Mouse (Mus musculus) right cerebral cortex, postnatal 25 days (tissue): ENCODE measurements at regions not wholly inside any gene's neighbourhood (a gene's known extent, or its start where the extent isn't known, plus 50 kb on each side); places are given as distances from the start of the nearest gene placed in this dataset.

Source experiments
- DNase-seq: peaks from one replicate; pipeline ENCODE4 v3.0.0; 2022

GRCm38 (mm10) chr16:27878499-27878898 lies 489.8 kb downstream of the Ccdc50 start:
- DNase-seq, result no peak

- no peak for DNase-seq
Observed at GRCm38 (mm10) chr16:27878950-27879349, 490.3 kb downstream of the Ccdc50 start.

GRCm38 (mm10) chr16:27884363-27884762 lies 495.7 kb downstream of the Ccdc50 start:
- DNase-seq, result no peak

GRCm38 (mm10) chr16:27906036-27906435 lies 517.4 kb downstream of the Ccdc50 start:
- DNase-seq, result no peak

- DNase-seq, result no peak
Observed at GRCm38 (mm10) chr16:27915422-27915821, 526.8 kb downstream of the Ccdc50 start.

GRCm38 (mm10) chr16:27925528-27926360 lies 537.1 kb downstream of the Ccdc50 start:
- DNase-seq, result peak; percentile 4

GRCm38 (mm10) chr16:27926361-27926651 lies 537.6 kb downstream of the Ccdc50 start:
- no peak for DNase-seq

- DNase-seq, result no peak
Observed at GRCm38 (mm10) chr16:27949291-27949690, 560.6 kb downstream of the Ccdc50 start.

- DNase-seq, result peak; percentile 7
Observed at GRCm38 (mm10) chr16:27949811-27950210, 561.1 kb downstream of the Ccdc50 start.

- DNase-seq, result no peak
Observed at GRCm38 (mm10) chr16:27962811-27963210, 574.1 kb downstream of the Ccdc50 start.

- no peak for DNase-seq
Observed at GRCm38 (mm10) chr16:27978730-27979440, 590.2 kb downstream of the Ccdc50 start.

- DNase-seq, result no peak
Observed at GRCm38 (mm10) chr16:28015276-28015897, 626.7 kb downstream of the Ccdc50 start.

GRCm38 (mm10) chr16:28018311-28018710 lies 629.6 kb downstream of the Ccdc50 start:
- no peak for DNase-seq

- DNase-seq, result no peak
Observed at GRCm38 (mm10) chr16:28038954-28039353, 650.3 kb downstream of the Ccdc50 start.

GRCm38 (mm10) chr16:28043046-28043445 lies 654.4 kb downstream of the Ccdc50 start:
- DNase-seq, result no peak

- DNase-seq, result no peak
Observed at GRCm38 (mm10) chr16:28064785-28065301, 676.2 kb downstream of the Ccdc50 start.

GRCm38 (mm10) chr16:28082891-28083649 lies 669.8 kb downstream of the Fgf12 start:
- no peak for DNase-seq

GRCm38 (mm10) chr16:28089489-28090134 lies 663.3 kb downstream of the Fgf12 start:
- DNase-seq, result peak; percentile 14

- no peak for DNase-seq
Observed at GRCm38 (mm10) chr16:28104255-28105076, 648.4 kb downstream of the Fgf12 start.

- DNase-seq, result no peak
Observed at GRCm38 (mm10) chr16:28105085-28105484, 647.8 kb downstream of the Fgf12 start.

- no peak for DNase-seq
Observed at GRCm38 (mm10) chr16:28105866-28106265, 647.0 kb downstream of the Fgf12 start.
